Mouse (Mus musculus) olfactory bulb, adult 2 months (tissue): ENCODE measurements at regions not wholly inside any gene's neighbourhood (a gene's known extent, or its start where the extent isn't known, plus 50 kb on each side); places are given as distances from the start of the nearest gene placed in this dataset.

ENCODE experiments used
- CTCF ChIP-seq: fragments of 200-500 bp; IDR thresholded peaks from 2 replicates; pipeline ENCODE4 v1.5.1; 2012; ENCODE audit warnings: low read depth, mild to moderate bottlenecking, low read length, moderate library complexity; ENCODE audit not compliant: insufficient read depth
- POLR2A ChIP-seq: fragments of 200-500 bp; IDR thresholded peaks from 2 replicates; pipeline ENCODE4 v1.6.1; 2012; ENCODE audit warnings: mild to moderate bottlenecking, low read depth, low read length, moderate library complexity; ENCODE audit not compliant: insufficient read depth

GRCm38 (mm10) chr1:184576527-184576926, 155.9 kb downstream of the Hlx start:
- TF ChIP-seq CTCF (no peak), POLR2A (no peak)
